Mouse (Mus musculus): Measurements from ENCODE around the gene Tmod1.

Tmod1 gene

GRCm38 (mm10) chr4:46131791-46132190, 93.1 kb downstream of the Tmod1 start:
- no peak for DNase-seq (ENCODE audit: low spot score)

GRCm38 (mm10) chr4:46137629-46138286, 99.0 kb downstream of the Tmod1 start:
- DNase-seq (ENCODE audit: low spot score): no peak

GRCm38 (mm10) chr4:46138287-46139222, 99.8 kb downstream of the Tmod1 start, which contains the start of the genes Ncbp1 and Tstd2:
Ncbp1 (plus strand) TSS chr4:46138613.
Tstd2 (minus strand) TSS chr4:46138694.
- DNase-seq (ENCODE audit: low spot score): peak; percentile 92

DNA sequence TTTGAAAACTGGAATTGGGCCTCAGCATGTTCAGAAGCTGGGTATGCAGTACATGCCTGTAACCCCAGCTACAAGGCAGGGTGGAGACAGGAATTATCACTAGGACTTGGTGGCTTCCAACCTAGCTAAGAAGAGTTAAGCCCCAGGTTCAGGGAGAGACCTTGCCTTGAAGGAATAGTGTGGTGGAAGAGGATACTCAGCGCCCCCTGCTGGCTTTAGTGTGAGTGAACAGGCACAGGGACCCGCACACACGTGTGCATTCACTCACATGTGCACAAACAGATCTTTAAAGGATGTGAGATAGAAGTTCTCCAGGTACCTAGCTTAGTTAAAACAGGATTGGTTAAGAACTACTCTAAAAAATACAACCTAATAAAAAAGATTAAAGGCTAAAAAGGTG, 105.6 kb downstream of the Tmod1 start:
- DNase-seq (ENCODE audit: low spot score): peak; percentile 22

DNA sequence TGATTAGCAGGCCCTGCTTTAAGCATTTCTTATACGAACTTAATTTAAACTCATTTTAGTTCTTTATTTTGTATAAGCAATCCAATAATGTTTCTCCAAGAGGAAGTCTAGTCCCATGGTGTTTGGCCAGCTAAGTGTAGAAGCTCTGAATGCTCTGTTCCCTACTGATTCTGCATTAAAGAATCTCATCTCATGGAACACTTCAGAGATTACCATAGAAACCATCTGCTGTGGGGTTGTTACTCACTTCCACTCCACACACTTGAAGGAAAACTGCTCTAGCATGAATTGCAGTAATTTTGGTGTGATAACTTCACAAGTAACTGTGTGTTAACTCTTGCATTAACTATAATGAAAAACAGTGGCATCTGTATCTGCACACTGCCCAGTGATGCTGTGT, 108.1 kb downstream of the Tmod1 start:
- DNase-seq (ENCODE audit: low spot score): no peak

DNA sequence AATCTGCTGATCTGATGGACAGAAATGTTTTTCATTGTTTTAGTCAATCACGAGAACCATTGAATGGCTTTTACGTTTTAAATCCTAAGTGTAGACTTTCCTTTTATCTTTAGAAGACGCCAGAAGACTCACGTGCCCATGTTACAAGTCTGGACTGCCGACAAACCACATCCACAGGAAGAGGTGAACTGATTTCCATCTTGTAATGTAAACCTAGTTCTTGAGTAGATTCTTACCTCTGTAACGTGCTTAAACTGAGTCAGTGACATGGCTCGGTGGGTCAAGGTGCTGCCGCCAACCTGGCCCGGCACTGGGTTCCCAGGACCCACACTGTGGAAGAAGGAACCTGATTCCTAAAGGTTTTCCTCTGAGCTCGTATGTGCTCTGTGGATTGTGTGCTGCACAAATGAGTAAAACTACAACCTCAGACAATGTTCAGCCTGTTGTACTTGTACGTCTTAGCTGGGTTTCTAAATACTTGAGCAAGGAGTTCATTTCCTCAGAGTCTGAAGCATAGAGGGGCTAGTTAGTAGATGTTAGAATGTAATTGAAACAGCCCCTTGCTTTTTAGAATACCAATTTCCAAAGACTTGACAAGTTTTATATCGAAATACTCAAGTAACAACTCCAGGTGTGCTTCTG, 113.3 kb downstream of the Tmod1 start:
- no peak for DNase-seq (ENCODE audit: low spot score)

DNA sequence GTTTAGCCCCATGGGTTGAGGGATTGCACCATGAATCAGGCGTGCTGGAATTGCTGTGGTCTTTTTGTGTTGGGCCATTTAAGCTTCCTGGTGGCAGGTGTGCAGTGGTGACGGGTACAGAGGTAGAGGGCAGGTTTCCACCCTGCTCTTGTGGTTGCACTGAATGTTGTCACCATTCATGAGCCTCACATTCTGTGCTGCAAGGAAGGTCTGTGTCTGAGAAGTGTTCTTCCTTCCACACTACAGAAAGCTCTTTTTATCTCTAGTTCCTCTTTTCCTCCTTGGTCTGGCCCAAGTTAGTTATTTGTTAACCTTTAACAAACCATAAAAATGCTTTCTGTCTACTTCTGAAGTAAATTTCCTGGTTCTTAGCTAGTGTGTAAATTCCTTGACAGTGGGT, 125.3 kb downstream of the Tmod1 start:
- no peak for DNase-seq (ENCODE audit: low spot score)
